Mouse (Mus musculus) midbrain, postnatal 0 days (tissue): ENCODE data around the gene Fasn. TPM values are rescaled to one million over a fixed set of nuclear protein-coding genes. Genes with fewer than 3 reads are reported as not detected.

Experiments used
- ATAC-seq: fragments of 200-750 bp; cut with Nextera tagmentation; 2 replicates; pipeline ENCODE4 v1.8.0; 2017; ENCODE audit warnings: moderate number of reproducible peaks, mild to moderate bottlenecking, moderate TSS enrichment, moderate library complexity; ENCODE audit not compliant: low FRiP score
- DNase-seq: peaks from one replicate; pipeline ENCODE4 v3.0.0-alpha.2; 2015; ENCODE audit warnings: low spot score
- H3K27ac ChIP-seq: fragments of 300-500 bp; sonication (generic); 2 replicates; pipeline ENCODE4 v1.5.1; 2014; ENCODE audit warnings: low read depth, mild to moderate bottlenecking, low read length, mixed read lengths
- H3K27me3 ChIP-seq: fragments of 300-500 bp; sonication (generic); 2 replicates; pipeline ENCODE4 v1.6.1; 2014; ENCODE audit warnings: low read length, control low read depth, mixed read lengths; ENCODE audit not compliant: insufficient read depth
- H3K36me3 ChIP-seq: fragments of 300-500 bp; sonication (generic); 2 replicates; pipeline ENCODE4 v1.6.1; 2014; ENCODE audit warnings: low read length, control low read depth, mixed read lengths; ENCODE audit not compliant: insufficient read depth
- H3K4me1 ChIP-seq: fragments of 300-500 bp; sonication (generic); 2 replicates; pipeline ENCODE4 v1.6.1; 2014; ENCODE audit warnings: mild to moderate bottlenecking, control low read depth, antibody characterized with exemption, low read length, mixed read lengths; ENCODE audit not compliant: insufficient read depth
- H3K4me2 ChIP-seq: fragments of 300-500 bp; sonication (generic); 2 replicates; pipeline ENCODE4 v1.6.1; 2014; ENCODE audit warnings: low read depth, mild to moderate bottlenecking, low read length, mixed read lengths; ENCODE audit not compliant: poor library complexity, severe bottlenecking
- H3K4me3 ChIP-seq: fragments of 300-500 bp; sonication (generic); 2 replicates; pipeline ENCODE4 v1.5.1; 2014; ENCODE audit warnings: low read depth, mild to moderate bottlenecking, low read length, moderate library complexity
- H3K9ac ChIP-seq: fragments of 300-500 bp; sonication (generic); replicated peaks from 2 replicates; pipeline ENCODE4 v1.6.1; 2014; ENCODE audit warnings: mild to moderate bottlenecking, low read length, moderate library complexity, mixed read lengths; ENCODE audit not compliant: poor library complexity, severe bottlenecking
- H3K9me3 ChIP-seq: fragments of 300-500 bp; sonication (generic); 2 replicates; pipeline ENCODE4 v1.6.1; 2016; ENCODE audit warnings: low read length, control low read depth
- CTCF ChIP-seq: IDR thresholded peaks from 2 replicates; pipeline ENCODE4 v1.5.1; 2016; ENCODE audit warnings: antibody characterized with exemption, mild to moderate bottlenecking
- WGBS: fragments of 180-500 bp; shearing (Covaris S2); extraction: QIAGEN DNeasy Blood & Tissue Kit; methylation state at CpG from one replicate; pipeline ENCODE4 v1.1.7; 2014; 5-methylcytosine and 5-hydroxymethylcytosine counted together
- polyA plus RNA-seq: library from polyadenylated mRNA; unstranded; fragments of >200 nt; fragmentation: Nextera tagmentation; extraction: Ambion mirVana; gene quantifications from 2 replicates; pipeline ENCODE4 v1.2.1, GENCODE M21; 2015
- total RNA-seq: library from RNA; depleted of rRNA; stranded (reverse); fragments of >200 nt; gene quantifications from 2 replicates; pipeline ENCODE4 v1.2.3, GENCODE M21; 2014

The Fasn gene
- total and polyA plus RNA-seq, 2 experiments from 2014 or later: 76.0 to 488 TPM

DNA sequence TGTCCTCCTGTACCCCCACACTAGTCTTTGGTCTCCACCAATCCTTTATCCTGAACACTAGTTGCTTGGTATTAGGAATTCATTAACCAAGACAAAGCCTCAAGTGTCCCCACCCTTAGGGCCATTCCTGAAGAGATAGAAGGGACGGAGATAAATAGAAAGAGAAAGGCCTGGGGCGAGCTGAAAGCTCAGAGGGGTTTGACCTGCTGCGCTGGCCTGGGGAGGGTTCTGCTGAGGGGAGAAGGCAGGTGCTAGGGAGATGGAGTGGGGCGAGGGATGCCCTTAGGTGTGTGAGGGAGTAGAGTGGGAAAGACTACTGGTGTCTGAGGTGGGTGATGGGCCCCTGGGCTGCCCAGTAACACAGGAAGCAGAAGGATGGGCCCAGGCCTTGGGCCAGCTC, 29.4 kb upstream of the Fasn start:
- peaks cover 26% of the 10 kb centered on the region for H3K36me3 ChIP-seq
- H3K27ac ChIP-seq: no peak overlapping the region
- no peaks in the 10 kb centered on the region for H3K4me1 ChIP-seq
- no peak overlapping the region for H3K9ac ChIP-seq
- no peak overlapping the region for H3K4me2 ChIP-seq
- WGBS: 75% methylated on average over 4 of the region's 4 CpGs
- ATAC-seq (no peak), DNase-seq (no peak)
- H3K27me3 ChIP-seq: no peaks in the 10 kb centered on the region
- no peaks in the 10 kb centered on the region for H3K9me3 ChIP-seq
- TF ChIP-seq CTCF: no peak
- no peak overlapping the region for H3K4me3 ChIP-seq

DNA sequence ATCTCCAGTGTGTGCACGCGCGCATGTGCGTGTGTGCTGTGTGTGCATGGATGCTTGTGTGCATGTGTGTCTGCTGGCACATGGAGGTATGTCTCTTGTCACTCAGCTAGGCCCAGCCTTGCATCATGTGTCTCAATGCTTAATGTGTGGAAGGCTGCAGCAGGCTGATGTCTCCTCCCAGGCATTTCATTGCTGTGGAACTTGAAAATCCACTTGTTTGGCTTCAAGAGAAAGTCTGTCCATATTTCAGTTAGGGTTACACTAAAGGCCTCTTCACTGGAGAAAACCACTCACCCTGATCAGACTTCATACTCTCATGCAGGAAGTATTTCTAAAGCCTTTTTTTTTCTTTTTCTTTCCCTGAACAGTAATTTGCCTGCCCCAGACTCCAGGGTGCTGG, 28.8 kb upstream of the Fasn start:
- ATAC-seq: no peak
- H3K9me3 ChIP-seq: no peaks in the 10 kb centered on the region

DNA sequence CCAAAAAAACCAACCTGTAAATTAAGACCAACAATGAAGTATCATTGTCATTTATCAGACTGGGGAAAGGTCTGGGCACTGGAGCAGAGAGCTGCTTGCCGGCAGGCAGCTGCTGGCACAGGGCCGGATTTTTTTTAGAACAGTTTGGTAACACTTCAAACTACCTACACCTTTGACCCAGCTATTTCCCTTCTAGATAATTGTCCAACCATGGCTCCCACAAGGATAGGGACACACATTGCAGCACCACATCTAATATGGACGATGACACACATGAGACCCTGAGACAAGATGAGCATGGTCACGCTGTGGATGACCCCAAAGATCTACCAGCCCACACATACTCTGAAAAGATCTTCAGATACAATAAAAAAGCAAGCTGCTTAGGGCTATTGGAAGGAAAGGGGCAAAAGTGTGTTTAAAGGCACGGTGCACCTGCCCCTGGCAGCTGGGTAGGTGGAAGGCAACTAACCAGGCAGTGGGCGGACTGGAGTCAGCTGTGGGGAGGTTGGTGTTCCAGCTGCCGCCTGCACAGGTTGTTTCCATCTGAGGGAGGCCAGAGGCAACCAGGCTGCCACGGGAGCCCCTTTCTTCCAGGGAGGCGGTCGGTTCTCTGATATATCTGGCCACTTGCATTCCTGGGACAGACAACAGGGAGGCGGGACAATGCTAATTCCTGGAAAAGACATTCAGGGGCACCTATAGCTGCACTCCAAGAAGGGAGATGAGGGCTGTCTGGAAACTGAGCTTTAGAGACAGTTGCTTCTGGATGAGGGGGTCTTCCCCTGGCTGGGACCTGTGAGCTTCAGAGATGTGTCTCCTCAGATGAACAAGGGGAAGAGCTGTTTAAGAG, 28.0 kb upstream of the Fasn start:
- DNase-seq (no peak), ATAC-seq (no peak)
- no peak overlapping the region for H3K27ac ChIP-seq
- no peaks in the 10 kb centered on the region for H3K27me3 ChIP-seq
- H3K9me3 ChIP-seq: no peaks in the 10 kb centered on the region
- no peaks in the 10 kb centered on the region for H3K4me1 ChIP-seq
- no peak for TF ChIP-seq CTCF
- H3K9ac ChIP-seq: 0 out of 2 replicates have a peak overlapping the region, but pooled peaks have one; percentile 13
- H3K4me3 ChIP-seq: no peak overlapping the region
- WGBS: 69% methylated on average over 11 of the region's 11 CpGs
- peaks cover 14% of the 10 kb centered on the region for H3K36me3 ChIP-seq
- H3K4me2 ChIP-seq: no peak overlapping the region

More for the DNA sequence above, 28.8 kb upstream of the Fasn start:
- no peak for DNase-seq
- no peak for TF ChIP-seq CTCF
- 98% methylated on average over 4 of the region's 4 CpGs for WGBS
- no peak overlapping the region for H3K4me2 ChIP-seq
- no peak overlapping the region for H3K27ac ChIP-seq
- H3K4me3 ChIP-seq: no peak overlapping the region
- no peak overlapping the region for H3K9ac ChIP-seq
- H3K27me3 ChIP-seq: no peaks in the 10 kb centered on the region
- H3K36me3 ChIP-seq: peaks cover 19% of the 10 kb centered on the region
- H3K4me1 ChIP-seq: no peaks in the 10 kb centered on the region

DNA sequence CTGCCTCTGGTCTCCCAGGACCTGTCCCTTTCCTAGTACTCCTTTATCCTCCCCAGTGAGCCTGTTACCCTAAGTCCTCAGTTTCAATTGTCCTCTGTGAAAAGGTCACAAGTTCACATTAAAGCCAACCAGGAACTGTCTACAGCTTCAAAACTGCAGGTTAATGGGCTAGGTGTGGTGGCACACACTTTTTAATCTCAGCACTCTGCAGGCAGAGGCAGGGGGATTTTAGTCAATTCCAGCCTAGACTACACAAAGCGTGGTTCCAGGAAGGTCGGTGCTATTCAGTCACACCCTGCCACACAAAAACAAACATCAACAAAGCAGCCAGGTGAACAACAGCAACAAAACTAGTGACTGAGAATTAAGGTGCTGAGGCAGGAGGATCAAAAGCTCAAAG, 27.2 kb upstream of the Fasn start:
- TF ChIP-seq CTCF: no peak
- Histone ChIP-seq H3K27ac (no peak overlapping the region), H3K4me3 (no peak overlapping the region), H3K4me2 (no peak overlapping the region), H3K9ac (no peak overlapping the region), H3K4me1 (no peaks in the 10 kb centered on the region), H3K36me3 (peaks cover 11% of the 10 kb centered on the region; the same call in 1 of the 2 replicates), H3K9me3 (no peaks in the 10 kb centered on the region), H3K27me3 (no peaks in the 10 kb centered on the region)
- WGBS: 91% methylated on average over 2 of the region's 2 CpGs
- DNase-seq (no peak), ATAC-seq (no peak)

DNA sequence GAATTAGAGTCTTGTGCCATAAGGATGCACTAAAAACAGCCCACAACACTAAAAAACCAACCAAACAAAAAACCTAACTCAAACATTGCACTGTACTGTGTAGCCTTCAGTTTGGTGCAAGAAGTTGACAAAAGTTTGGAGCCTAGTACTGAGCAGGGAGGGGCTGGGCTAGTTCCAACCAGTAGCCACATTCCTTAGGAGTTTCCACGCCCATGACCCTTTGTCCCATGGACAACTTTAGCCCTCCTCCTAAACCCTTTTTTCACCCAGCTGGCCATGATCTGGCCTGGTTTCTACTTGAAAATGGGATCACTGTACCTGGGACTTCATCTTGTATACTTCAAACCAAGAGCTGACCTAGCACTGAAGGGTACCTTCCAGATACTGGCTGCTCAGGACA, 26.8 kb upstream of the Fasn start:
- H3K9ac ChIP-seq: no peak overlapping the region
- WGBS: 82% methylated on average over 1 of the region's 1 CpGs

DNA sequence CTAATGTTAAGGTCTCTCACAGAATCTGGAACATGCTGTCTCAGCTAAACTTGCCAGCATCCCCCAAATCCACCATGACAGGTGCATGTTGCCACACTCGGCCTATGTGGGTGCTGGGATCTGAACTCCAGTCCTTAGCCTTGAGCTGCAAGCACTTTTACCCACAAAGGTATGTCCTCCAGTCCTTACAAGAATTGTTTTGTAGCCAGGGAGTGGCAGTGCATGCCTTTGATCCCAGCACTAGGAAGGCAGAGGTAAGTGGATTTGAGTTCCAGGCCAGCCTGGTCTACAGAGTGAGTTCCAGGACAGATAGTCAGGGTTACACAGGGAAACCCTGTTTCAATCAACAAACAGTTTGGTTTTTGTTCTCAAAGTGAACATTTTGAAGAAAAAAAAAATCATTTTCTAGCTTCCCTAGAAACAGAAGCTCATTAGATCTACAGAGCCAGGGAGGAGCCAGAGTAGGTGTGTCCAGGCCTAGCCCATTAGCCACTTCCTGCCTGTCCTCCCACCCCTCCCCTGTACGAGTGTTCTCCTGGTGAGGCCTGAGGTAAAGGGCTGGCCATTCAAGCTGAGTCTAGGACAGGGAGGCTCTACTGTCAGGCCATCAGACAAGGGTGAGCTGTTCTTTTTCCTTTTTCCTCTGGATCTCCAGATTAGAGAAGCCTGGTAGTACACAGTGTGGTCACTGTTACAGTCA, 26.1 kb upstream of the Fasn start:
- WGBS: 72% methylated on average over 2 of the region's 2 CpGs
- Histone ChIP-seq H3K4me1 (no peaks in the 10 kb centered on the region), H3K4me3 (no peak overlapping the region), H3K9me3 (no peaks in the 10 kb centered on the region), H3K36me3 (peaks cover 5% of the 10 kb centered on the region; the same call in 1 of the 2 replicates), H3K9ac (no peak overlapping the region), H3K27me3 (no peaks in the 10 kb centered on the region), H3K4me2 (no peak overlapping the region), H3K27ac (no peak overlapping the region)
- ATAC-seq (no peak), DNase-seq (no peak)
- TF ChIP-seq CTCF: no peak

More for the DNA sequence above, 26.8 kb upstream of the Fasn start:
- no peak for TF ChIP-seq CTCF
- ATAC-seq (no peak), DNase-seq (no peak)
- no peak overlapping the region for H3K27ac ChIP-seq
- H3K4me1 ChIP-seq: no peaks in the 10 kb centered on the region
- H3K4me3 ChIP-seq: no peak overlapping the region
- no peaks in the 10 kb centered on the region for H3K9me3 ChIP-seq
- peaks cover 7% of the 10 kb centered on the region; the same call in 1 of the 2 replicates for H3K36me3 ChIP-seq
- H3K27me3 ChIP-seq: no peaks in the 10 kb centered on the region
- H3K4me2 ChIP-seq: no peak overlapping the region
